Mouse (Mus musculus): Measurements from ENCODE around the gene Faf1.

GRCm38 (mm10) chr4:109640141-109640540 lies 36.2 kb upstream of the Faf1 start:
- no peak for TF ChIP-seq CTCF (IDR thresholded peaks at IDR 0.05; ENCODE audit: low read depth)
- TF ChIP-seq EP300 (IDR thresholded peaks at IDR 0.05; ENCODE audit: low read depth) = no peak

Data from liver, embryonic 14.5 days (tissue).